Mouse (Mus musculus) ovary, postnatal 14 days (tissue): ENCODE data around the gene Fkbp5.
"Not testable (repeated sequence)": the region's sequence is repeated elsewhere in the genome, so short reads cannot be mapped to it uniquely, and the experiment has no call there.

Experiments used
- DNase-seq: peaks from one replicate; pipeline ENCODE4 v3.0.0; 2022; ENCODE audit warnings: low spot score

Fkbp5 gene

DNA sequence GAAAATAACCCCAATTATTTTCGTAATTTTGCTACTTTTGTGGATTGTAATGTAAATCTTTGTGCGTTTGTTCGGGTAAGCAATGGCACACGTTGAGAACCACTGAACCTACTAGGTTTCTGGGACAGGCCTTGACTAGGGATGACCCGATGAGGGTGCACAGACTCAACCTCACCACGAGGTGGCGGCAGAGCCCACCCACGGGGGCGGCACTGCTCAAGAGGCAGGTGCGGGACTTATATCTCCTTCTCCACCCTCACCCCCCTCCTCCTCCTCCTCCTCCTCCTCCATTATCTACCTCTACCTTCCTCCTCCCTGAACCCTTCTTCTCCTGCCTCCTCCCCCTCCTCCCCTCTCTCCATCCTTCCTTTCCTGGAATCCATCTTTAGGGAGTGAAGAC is 143.5 kb downstream of the Fkbp5 start:
- peak; percentile 53 for DNase-seq

DNA sequence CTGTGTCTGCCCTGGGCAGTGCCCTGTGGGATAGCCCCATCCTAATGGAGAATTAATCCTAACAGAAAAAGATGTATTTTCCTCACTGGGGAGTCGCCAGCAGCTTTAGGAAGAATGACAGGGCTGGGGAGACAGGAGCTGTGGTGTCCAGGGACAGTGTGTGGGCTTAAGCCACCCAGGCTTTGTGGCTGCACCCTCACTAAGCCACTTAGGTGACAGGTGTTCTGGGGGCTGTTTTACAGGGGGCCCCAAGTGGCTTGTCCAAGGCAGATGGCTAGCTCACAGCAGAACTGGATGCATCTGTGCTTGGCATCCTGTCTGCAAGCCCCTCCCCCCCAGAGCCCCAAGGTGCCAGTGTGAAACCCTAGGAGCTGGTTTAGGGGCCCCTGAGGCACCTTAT is 145.4 kb downstream of the Fkbp5 start:
- no peak for DNase-seq

DNA sequence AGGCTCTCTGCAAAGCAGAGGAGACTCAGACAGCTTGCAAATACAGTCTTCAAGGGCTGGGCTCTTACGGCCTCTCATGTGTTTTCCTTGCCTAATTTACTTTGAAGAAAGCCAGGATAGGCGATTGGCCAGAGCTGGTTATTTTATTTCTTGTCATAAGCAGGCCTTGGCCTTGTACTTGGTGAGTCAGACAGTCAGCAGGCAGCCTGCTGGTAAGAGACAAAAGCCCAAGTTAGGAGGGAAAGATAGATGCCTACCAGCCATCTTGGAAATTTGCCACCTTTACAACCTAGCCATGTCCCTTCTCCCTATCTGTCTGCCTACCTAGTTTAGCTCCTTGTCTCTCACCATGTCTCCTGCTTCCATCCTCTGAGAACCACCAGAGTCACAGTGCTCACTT is 146.0 kb downstream of the Fkbp5 start:
- DNase-seq: no peak

DNA sequence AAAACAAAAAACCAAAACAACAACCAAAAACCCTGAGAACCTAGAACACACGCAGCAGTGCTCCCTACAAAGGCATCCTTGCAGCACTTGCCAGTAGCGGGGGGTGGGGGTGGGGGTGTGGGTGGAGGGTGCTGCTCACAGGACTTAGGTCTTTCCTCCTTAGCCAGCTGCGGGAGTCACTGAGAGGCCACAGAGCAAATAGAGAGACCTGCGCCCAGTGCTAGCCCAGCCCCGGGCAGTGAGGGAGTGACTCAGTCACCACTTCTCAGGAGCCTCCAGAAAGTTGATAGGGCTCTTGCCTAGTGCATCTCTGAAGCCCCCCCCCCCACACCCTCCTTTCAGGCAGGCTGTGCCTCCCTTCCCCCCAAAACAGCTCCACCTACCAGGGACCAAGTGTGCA is 148.3 kb downstream of the Fkbp5 start:
- DNase-seq: no peak

DNA sequence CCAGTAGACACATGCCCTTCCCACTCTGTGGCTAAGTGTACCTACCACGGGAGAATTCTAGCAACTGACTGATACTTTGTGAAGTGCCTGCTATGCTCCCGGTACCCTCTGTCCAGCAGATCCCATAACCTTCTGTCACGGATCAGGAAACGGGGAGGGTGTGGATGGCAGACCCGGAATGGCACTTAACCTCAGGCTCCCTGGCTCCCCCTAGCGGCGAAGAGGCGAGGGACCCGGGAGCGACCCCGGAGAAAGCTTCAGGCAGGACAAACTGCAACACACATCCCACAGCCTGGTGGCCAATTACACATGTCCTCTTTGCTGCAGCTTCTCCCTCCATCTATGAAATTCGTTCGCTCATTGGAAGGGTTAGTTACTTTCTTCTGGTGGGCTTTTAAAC is 148.9 kb downstream of the Fkbp5 start:
- DNase-seq: peak; percentile 78

DNA sequence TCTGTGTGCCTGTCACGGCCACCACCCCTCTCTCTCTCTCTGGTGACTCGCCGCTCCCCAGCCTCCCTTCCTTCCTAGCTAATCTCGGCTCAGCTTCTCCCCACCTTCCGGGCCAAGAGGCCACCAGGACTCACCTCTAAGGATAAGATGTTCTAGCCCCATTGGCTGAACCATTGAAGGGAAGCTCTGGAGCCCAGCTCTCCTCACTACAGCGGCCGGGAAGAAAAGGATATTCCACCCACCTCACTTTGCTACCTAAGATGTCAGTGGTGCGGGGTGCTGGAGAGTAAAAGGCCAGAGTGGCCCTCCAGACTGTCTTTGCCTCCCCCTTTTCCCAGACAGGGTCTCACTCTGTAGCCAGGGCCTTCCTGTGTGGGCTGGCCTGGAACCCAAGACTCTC is 152.2 kb downstream of the Fkbp5 start, which contains the start of gene Tulp1:
Tulp1 (minus strand) TSS at position 101 of the 400 bp plus-strand sequence.
- no peak for DNase-seq

DNA sequence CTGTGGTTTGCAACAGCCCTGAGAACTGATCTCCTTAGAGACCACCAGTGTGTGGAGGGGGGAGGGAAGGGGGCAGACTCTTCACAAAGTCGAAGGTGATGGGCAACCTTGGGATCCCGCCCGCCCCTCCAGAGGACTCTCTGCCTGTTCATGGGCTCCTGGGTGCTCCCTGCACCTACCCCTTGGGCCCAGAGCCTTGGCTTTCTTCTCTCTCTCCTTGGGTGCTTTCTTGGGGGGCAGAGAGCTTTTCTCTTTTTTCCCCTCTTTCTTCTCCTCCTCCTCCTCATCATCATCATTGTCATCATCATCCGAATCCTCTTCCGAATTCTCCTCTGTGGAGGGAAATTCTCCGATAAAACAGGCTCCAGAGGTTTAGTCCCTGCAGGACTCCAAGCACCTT is 153.8 kb downstream of the Fkbp5 start:
- no peak for DNase-seq

DNA sequence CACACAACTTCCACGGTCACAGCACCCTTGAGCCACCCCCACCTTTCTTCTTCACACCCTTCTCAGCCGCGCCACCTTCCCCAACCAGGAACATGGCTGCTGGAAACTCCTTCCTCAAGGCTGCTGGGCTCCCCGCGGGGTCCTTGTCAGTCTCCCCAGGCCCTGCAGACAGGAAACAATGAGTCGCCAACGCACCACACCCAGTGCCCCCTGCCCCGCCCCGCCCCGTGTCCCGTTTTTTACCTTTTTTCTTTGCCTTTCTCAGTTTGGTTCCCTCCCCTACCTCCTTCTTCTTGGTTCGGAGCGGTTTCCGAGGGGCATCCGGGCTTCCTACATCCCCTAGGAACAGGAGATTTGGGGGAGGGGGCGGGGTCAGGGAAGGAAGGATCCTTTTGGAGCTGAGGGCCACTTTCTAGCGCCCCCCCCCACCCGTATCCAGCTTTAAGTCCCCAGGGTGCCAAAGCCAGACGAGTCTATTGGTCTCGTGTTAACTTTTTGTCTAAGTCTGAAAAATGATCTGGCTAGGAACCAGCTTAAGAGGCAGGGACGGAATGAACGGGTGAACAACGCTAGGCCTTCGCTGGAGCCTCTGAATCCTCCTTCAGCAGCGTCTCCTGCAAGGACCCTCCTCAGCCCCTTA is 154.6 kb downstream of the Fkbp5 start:
- no peak for DNase-seq

DNA sequence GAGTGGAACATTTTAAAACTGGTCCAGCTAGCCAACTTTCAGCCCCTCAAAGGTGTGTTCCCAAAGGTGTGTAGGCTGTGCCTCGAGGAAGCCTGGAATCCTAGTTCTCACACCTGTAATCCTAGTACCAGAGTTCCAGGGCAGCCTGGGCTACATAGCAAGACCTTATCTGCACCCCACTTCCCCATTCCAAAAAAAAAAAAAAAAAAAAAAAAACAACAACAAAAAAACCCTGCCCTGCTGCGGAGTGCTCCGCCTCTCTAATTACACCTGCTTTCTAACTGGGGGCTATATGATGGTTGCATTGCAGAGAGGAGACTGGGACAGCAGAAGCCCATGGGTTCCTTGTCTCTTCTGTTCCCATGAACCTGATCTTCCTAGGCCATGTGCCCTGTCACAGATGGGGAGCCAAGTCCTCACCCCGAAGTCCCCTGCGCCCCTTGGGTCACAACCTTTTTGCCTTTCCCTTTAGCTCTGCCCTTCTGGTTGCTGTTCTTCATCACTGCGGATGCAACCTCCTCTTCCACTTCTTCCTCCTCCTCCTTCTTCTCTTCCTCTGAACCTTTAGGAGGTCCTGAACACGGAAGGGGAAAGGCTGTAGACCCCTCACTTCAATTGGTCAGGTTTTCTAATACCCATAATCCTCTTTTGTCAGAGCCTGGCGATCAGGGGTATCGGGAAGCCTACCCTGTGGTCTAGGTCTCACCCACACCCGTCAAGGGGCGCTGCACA is 155.2 kb downstream of the Fkbp5 start:
- DNase-seq: no peak

DNA sequence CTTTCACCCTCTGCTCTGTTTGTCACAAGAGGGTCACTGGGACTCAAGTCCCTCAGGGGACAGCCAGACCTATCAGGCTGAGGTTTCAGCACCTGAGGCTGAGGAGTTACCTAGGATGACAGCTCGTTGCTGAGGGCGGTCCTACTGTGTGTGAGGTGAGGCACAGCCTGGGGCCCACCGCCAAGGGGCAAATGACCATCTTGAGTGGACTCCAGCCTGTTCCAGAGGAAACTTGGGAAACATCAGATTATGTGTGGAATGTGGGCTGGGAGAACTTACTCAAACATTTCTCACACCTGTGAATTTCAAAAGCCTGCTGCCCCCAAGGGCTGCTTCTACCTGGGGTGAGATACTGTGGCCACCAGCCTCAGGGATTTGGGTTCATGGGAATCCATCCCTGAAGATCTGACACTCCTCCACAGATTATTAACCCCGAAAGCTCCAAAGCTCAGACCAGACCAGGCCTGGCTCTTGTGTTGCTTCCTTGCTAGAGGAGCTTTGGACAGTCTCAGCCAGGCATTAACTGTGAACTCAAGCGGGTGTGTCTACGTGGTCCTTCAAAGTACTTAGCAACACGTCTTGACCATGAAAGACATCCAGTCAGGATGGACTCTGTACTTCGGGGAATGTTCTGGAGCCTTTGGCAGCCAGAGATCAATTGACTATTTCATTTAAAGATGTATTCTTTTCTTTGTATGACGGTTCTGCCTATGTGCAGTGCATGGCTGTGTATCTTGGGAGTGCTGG is 156.6 kb downstream of the Fkbp5 start:
- no peak for DNase-seq

DNA sequence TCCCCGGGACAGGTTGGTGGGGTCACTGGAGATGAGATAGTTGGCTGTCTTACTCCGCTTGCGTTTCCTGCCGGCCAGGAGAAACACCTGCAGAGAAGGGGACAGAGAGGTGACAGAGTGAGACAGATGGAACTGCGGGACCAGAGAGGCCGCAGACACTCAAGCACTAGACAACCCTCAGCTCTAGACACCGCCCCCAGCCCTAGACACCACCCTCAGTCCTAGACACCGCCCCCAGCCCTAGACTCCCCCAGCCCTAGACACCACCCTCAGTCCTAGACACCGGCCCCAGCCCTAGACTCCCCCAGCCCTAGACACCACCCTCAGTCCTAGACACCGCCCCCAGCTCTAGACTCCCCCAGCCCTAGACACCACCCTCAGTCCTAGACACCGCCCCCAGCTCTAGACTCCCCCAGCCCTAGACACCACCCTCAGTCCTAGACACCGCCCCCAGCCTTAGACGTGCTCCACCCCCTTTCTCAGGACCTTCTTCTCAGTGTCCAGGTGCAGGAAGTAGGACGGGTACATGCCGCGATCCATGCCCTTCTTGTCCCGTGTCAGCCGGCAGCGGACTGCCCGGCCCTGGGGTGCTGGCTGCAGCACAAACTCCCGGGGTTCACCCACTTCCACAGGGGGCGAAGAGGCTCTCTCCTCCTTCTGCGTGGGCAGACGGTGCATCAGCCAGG is 158.6 kb downstream of the Fkbp5 start:
- DNase-seq: not testable (repeated sequence)

DNA sequence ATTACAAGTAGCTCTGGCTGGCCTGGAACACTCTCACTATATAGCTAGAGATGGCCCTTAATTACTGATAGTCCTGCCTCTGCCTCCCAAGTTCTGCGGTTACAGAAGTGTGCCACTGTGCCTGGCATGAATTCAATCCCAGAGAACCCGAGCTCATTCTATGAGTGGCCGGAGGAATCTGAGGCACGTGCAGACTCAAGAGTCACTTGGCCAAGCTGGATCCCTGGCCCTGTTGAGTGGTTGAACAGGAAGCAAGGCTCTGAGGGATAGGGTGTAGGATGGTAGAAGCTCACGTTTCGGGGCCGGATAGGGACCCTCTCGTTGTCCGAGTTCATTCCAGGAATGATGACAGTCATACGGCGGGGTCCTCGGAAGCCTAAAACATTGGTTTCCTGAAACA is 161.5 kb downstream of the Fkbp5 start:
- no peak for DNase-seq

DNA sequence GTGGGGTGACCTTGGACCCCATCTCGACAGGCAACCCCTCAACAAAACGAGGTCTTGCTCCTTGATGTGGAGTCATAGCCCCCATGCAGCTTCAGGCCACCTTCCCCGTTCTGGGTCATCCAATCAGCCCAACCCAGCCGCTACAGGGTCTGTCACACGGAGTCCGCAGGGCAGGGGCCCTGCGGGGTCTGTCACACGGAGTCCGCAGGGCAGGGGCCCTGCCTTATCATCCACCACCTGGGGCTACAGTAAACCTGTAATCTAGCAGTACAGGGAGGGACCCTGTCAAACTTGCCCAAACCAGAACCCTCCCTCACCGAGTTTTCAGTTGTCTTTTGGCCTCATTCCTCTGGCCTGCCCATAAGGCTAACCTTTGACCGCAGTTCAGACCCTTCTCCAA is 165.3 kb downstream of the Fkbp5 start:
- no peak for DNase-seq

DNA sequence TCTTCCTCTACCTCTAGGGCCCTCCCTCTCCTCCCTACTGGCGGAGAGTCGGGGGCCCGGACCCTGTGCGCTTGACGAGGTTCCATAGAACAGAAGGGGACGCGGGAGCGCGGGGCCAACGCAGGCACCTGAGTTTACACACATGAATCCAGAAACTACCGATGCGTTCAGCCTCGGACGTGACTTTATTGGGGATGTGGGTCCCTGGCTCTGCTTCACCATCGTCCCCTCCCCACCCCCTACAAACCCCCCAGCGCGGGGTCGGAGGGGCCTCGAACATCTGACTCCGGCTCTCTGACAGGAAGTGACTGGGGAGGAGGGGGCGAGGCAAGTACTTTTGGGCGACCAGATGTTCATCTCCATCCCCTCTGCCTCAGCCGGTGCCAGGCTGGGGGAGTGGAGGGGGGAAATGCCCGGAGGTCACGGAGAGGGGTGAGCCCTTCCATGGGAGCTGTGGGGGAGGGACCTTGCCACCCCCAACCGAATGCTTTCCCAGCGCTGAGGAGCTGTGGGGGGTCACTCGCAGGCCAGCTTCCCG is 165.9 kb downstream of the Fkbp5 start:
- no peak for DNase-seq

DNA sequence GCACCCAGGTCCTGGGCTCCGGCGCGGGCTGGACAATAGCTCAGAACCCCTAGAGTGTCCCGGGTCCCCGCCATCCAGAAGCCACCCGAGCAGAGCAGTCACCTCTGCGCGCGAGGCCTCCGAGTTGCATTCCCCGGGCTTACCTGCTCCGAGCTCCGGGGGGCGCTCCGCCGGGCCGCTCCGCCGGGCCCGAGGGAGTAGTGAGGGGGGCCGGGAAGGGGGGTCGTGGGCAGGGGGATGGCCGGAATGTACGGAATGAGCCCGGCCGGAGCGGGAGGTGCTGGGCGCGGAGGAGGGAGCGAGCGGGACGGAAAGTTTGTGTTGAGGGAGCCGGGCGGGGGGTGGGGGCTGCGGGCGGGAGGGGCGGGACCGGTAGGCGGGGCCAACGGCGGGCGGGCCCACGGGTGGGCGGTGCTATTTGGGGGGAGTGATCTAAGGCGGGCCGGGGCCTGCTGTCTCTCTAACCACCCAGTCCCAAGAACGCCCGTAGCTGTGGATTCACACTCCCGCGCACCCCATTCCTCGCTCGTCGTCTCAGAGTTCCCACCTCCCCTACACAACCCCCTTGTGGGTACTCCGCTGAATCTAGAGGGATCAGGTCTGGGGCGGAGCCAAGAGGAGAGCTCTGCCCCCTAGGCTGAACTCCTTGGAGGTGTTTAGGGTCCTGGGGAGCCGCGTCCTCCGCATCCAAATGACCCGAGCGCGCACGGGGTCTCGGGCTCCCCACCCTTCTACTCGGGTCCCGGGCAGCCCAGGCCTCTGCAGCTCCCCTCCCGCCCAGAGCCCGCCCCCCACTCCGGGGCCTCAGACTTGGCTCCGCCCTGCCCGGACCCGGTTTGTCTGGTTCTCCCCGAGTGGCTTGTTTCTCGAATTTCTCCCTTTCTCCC is 166.6 kb downstream of the Fkbp5 start, which contains the start of gene Tead3:
Tead3 (minus strand) TSS at position 352 of the 887 bp plus-strand sequence.
- DNase-seq: peak; percentile 74

DNA sequence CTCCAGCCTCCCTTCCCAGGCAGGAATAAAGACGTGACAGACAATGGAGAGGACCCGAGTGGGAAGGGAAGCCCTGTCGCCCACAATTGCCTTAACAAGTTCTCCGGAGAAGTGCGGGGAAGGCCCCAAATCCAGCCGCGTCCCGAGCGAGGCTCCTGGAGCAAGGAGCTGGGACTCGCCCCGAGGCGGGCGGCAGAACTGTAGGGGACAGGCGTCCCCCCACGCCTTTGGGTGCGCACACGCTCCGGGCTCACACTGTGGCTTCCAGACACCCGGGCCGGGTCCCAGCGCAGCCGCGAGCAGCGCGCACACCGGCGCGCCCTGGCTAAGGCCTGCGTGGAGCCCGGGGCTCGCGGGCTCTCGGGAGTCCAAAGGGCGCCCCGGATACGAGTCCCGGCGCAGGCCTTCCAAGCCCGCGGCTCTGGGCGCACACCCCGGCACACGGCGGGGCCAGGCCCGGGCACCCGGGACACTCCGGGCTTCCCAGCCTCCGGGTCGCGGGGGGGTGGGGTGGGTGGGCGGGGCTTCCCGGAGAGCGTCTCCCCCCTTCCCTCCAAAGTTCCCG is 167.3 kb downstream of the Fkbp5 start:
- no peak for DNase-seq

DNA sequence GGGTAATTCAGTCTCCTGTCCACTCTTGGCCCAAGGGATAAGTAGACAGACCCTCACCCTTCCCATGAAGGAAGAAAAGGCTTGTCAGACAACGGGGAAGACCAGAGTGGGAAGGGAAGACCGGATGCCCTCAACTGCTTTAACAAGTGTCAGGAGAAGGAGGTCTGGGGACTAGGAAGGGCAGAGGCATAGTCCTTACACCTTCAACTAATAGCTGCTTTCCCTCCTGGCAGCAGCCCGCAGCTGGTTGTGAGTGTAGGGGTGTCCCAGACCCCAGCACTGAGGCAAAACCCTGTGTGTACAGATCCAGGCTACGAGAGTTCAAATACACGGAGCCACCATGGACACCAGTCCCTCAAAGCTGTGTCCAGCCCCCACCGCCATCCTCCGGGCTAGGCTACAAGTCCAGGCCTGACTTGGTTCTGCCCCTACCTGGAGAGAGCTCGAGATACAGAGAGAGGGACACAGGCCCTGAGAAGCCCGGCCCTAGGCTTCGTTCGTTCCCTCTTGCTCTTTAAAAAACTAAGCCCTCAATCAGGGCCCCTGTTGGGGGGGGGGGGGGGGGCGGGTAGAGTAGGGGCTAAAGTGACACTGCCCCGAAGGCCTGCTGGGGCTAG is 168.0 kb downstream of the Fkbp5 start:
- no peak for DNase-seq
